Mouse (Mus musculus): ENCODE measurements around the gene Lpin1.
A peak's percentile ranks its signal among the peaks of the same experiment; 100 is the strongest.

Lpin1 gene

DNA sequence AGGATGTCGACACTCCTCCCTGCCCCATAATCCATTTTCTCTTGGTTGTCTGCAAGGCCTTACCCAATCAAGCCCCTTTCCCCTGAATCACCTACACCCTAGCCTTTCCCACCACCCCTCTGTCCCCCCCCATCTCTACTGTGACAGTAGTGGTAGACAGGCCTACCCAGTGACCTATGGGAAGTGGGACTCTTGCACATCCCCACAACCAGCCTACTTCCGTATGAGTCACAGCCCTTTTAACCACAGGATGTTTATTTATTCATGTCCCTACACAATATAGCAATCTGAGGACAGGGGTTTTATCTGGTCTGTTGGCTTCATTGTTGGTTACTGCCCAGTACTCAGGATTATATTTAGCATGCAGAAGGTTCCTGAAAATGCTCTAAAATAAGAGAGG is 84.6 kb downstream of the Lpin1 start:
- DNase-seq (ENCODE audit: low read depth), result peak; percentile 20

DNA sequence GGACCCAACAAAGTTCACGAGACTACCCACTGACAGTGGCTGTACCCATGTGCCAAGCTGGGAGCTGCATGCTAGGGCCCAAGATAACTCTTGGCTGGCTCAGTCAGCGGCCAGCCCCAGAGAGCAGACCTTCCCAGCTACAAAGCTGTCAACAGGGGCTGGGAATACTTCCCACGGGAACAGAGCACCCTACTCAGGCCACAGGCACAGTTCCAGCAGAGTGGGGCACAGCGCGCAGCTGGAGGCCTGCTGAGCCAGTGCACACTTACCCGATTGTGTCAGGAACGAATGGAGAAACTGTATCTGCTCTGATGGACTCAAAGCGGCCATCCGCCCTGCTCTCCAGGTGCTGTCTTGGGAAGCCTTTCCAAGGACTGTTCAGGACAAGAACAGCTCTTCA is 95.6 kb downstream of the Lpin1 start:
- DNase-seq (ENCODE audit: low read depth), result no peak

DNA sequence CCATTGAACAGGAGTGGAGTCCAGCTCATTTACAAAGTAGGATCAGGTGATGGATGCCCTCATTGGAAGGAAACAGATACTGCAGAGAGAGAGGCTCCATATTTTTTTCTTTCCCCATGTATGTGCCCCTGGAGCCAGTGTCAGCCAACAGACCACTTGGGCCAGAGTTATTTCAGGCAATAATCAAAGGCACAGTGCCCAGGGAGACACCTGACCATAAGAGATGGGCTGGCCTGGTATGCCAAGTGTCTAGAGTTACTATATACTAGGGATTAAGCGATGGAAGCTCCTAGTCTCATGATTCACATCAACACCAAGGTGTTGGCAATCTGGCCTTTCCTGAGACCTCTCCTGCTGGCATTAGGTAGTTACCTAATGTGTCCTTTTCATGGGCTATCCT is 97.8 kb downstream of the Lpin1 start:
- no peak for DNase-seq (ENCODE audit: low read depth)

DNA sequence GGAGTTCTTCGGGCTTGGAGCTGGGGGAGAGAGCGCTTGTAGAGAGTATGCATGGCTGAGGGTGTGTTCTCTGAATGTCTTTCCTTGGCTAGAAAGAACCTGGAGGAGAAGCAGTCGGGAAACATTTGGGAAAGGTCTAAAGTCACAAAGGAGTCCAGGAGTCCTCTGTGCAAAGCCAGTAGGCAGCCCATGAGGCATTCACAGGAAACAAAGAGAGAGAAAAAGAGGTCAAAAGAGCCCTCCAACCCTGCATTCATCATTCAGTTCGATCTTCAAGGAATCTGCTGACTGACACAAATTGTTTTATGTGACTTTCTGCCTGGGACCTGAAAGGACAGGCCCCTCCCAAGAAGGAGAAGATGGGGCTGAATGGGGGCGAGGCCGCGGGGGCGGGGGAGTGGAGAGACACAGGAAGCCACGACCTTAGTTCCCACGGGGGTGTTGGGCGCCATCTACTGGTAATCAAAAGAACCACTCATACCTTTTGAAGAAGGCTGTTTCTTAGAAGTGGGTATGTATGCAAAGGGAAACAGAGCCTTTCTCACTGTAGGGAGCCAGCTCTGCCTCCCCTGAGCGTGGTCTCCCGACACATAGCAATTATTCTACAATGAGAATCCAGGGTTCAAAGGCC is 101.5 kb downstream of the Lpin1 start:
- DNase-seq (ENCODE audit: low read depth), result peak; percentile 23

DNA sequence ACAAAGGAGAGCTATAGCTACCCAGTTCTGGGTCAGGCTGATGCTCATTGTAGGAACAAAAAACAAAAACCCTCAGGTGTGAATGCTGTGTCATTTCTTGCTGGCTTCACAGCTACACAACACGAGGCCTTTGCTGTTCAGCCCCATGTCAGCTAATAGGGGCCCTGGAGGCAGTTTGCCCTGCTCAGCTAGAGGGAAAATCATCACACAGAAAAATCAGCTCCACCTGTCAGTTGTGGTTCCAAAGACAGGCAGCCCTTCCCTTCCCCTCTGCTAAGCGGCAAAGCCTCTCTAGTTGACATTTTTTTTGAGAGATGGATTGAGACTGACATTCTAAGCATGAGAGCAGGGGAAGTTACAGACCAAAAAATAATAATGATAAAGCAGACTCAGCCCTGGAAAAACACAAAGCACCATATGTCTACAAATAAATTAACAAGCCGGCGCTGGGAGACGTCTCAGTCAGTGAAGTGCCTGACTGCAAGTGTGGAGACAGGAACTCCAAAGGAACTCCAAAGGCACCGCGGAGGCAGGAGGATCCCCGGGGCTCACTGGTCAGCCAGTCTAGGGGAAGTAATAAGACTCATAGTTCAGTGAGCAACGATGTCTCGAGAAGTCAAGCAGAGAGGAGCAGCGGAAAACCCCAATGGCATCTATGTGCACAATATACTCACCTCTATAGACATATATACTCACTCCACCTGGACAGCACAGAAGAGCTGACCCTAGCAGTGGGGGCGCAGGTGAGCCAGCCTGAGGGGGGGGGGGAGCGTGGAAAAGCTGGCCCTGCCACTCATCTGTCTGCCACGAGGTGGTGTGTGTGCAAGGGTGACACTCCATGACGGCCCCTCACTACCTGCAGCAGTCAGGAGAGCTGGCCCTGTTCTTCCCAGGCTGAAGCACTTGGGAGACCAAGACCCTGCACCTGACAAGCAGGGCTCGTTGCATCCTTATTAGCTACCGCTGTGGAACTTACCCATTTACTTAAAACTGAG is 103.7 kb downstream of the Lpin1 start:
- DNase-seq (ENCODE audit: low read depth), result no peak

DNA sequence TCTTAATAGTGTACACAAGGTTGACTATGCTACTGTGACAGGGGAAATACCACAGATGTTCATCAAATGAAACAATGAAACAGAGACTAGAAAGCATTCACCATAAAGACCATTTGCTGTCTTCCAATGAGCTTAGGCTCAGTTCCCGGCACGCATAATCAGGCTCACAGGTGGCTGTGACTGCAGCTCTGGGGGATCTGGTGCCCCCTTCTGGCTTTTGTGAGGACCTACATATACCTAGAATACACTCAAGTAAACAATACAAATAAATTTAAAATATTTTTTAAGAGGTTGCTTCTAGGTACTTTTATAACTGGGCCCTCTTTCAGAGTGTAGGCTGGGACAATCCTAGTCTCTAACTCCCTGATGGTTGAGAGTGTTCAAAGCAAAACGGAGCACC is 106.5 kb downstream of the Lpin1 start:
- no peak for DNase-seq (ENCODE audit: low read depth)

DNA sequence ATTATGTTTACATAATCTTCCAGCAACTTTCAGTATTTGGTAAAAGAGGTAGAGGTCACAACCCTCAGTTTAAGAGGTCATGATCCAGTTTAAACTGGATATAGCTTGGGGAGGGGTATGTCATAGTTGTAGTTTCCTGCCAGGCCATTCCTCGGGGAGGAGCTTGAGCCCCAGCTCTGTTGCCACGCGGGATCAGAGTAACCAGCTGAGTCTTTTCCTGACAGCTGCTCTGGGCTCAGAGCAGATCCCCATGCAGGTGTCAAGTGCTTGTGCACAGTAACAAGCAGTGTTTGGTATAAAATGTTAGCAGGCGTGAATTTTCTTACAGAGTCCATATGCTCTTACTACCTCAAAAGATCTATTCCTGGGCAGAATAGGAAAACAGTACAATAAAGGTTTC is 112.8 kb downstream of the Lpin1 start:
- no peak for DNase-seq (ENCODE audit: low read depth)

DNA sequence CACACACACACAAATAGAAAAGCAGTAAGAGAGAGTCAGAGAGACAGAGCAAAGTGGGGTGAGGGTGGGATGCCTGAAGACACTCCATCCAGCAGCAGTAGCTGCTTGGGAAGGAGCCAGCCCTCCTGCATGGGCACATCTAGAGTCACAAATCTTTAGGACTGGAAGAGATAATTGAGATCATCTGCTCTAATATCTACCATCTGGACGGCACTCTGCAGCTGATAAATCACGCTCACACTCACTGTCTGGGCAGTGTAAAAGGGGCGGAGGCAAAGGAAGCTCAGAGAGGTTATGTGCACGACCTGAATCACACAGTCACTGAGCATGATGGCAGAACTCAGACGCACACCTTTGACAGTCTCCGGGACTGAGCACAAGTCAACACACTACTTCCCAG is 118.1 kb downstream of the Lpin1 start:
- no peak for DNase-seq (ENCODE audit: low read depth)

DNA sequence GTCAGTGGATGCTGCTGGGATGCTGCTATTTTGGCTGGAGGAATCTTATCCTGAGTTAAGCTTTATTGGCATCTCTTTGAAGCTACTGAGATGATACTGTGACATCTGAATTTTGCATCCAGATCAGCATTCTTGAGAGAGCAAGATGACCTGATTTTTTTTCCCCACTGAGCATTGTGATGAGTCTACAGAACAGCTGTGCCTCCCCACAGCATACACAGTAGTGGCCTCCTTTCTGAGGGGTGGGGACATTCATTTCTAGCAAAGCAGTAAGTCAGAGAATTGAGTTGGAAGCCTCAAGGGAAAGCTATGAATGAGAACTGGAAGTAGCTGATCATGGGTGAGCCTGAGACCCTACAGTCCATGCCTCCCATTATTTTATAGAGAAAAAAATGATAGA is 121.9 kb downstream of the Lpin1 start:
- DNase-seq (ENCODE audit: low read depth), result no peak

DNA sequence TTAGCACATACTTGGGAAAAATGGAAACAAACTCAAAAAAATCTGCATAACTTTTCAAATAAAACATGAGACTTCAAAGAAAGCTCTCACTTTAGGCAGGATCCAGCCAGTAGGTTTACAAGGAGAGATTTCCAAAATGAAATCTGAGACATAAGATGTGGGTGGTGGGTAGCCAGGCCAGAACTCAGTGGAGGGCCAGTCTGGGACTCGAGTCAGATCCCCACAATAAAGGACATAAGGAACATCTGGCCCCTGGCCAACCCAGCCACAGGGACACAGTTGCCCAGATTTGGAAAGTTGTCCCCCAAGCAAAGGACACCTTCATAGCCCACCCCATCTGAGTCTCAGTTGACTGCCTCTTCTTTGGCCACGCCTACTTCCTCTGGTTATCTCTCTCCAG is 123.3 kb downstream of the Lpin1 start:
- DNase-seq (ENCODE audit: low read depth), result no peak

Data from c-Kit-positive CD71-negative TER-119-negative erythroid progenitor cells, embryonic 14.5 days (primary cell).